23 mouse cellular contexts compared by ENCODE assay signal in the genomic region with DNA sequence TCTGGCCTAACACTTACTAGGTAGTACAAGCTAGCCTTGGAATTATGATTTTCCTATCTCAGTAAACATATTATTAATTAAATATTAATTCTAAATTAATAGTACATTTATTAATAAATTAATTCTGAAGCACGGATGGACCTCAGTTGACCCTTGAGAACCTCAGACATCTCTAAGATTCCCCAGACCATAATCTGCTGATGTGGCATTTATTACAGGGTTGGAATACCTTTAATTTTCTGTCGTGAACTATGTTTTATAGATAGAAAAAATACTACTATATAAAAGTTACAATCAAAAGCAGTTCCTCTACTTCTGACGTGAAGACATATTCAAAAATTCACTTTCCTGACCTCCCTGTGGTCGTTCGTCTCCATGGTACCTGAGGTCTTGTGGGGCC. TPM values are rescaled to one million over a fixed set of nuclear protein-coding genes. Genes with fewer than 3 reads are reported as not detected.
DNase-seq lines count a peak whose midpoint lies in the region; ATAC-seq and TF ChIP-seq lines count a peak whose summit lies in the region.
"Had no signal": no experiment of that assay in that cellular context is flagged by ENCODE, and none has a peak within 500 bp of the region (broad histone marks: within the 10 kb centered on the region; RNA-seq: fewer than 3 reads in every experiment).

No protein-coding gene starts in this region.

- ATAC-seq in hindbrain, embryonic 13.5 days (ENCODE audit: low FRiP score), result no peak
- ATAC-seq: activated CD4-positive, CD25-positive, alpha-beta regulatory T cell, adult 4 months; CD4-positive, CD25-positive, alpha-beta regulatory T cell, adult 4 months; Patski had no signal

- no peak overlapping the region for H3K4me2 ChIP-seq in CH12.LX (ENCODE audit: insufficient read depth, low read depth, poor library complexity, severe bottlenecking)
- H3K4me2 ChIP-seq in hindbrain, embryonic 13.5 days, result no peak overlapping the region

- no peak overlapping the region for H3K9ac ChIP-seq in CH12.LX (ENCODE audit: insufficient read depth, low read depth)
- H3K9ac ChIP-seq in ES-E14 (ENCODE audit: insufficient read depth, low read depth, low read length, poor library complexity, severe bottlenecking), result no peak overlapping the region
- no peak overlapping the region for H3K9ac ChIP-seq in MEL (ENCODE audit: control insufficient read depth, low read depth, low read length, poor library complexity, severe bottlenecking)
- no peak overlapping the region for H3K9ac ChIP-seq in hindbrain, embryonic 13.5 days

- H3K4me1 ChIP-seq in CH12.LX (ENCODE audit: control insufficient read depth in 1 of 2, insufficient read depth in 2 of 2) (0 out of 4 replicates have a peak, but pooled peaks cover 0 to 2% of the 10 kb centered on the region in 2 experiments), ES-E14 (ENCODE audit: control insufficient read depth in 2 of 2, insufficient read depth in 2 of 2, low read length in 2 of 2, poor library complexity in 1 of 2) (no peaks in the 10 kb centered on the region), MEL (ENCODE audit: control insufficient read depth in 1 of 2, insufficient read depth in 2 of 2, low read length in 2 of 2) (no peaks in the 10 kb centered on the region)
- H3K4me1 ChIP-seq in hindbrain, embryonic 13.5 days (replicated peaks), result peaks cover 9% of the 10 kb centered on the region

- dilution Hi-C loops in CH12.LX (cut with MboI; ENCODE audit: extremely low pct_ligation_motif_present, extremely low pct_unique_long_range_greater_than_20kb, low sequenced_read_pairs), result no loop called here

- WGBS in hindbrain, embryonic 13.5 days, result 85% methylated on average over 5 of the region's 5 CpGs

- no peak for TF ChIP-seq POLR2A in CH12.LX (IDR thresholded peaks at IDR 0.05; ENCODE audit: low read depth, low read length)
- TF ChIP-seq POLR2A in MEL (IDR thresholded peaks at IDR 0.05; ENCODE audit: control insufficient read depth in 1 of 2, insufficient read depth in 1 of 2, low read depth in 1 of 2, low read length in 2 of 2, poor library complexity in 1 of 2), result no peak

- TF ChIP-seq RAD21 in CH12.LX (IDR thresholded peaks at IDR 0.05; ENCODE audit: low read depth, low read length) (no peak), MEL (IDR thresholded peaks at IDR 0.05; ENCODE audit: low read depth, low read length) (no peak)

- H3K4me3 ChIP-seq in CH12.LX (replicated peaks in 1 of 3; ENCODE audit: low read depth in 2 of 3, low read length in 2 of 3, poor library complexity in 1 of 3) (no peak overlapping the region), ES-E14 (ENCODE audit: insufficient read depth in 1 of 2, low read depth in 1 of 2, low read length in 2 of 2, poor library complexity in 1 of 2, severe bottlenecking in 1 of 2) (no peak overlapping the region), MEL (ENCODE audit: control insufficient read depth in 1 of 2, insufficient read depth in 1 of 2, low read depth in 2 of 2, low read length in 2 of 2) (no peak overlapping the region)
- no peak overlapping the region for H3K4me3 ChIP-seq in hindbrain, embryonic 13.5 days

- H3K9me3 ChIP-seq in CH12.LX (replicated peaks; ENCODE audit: low read length), result no peaks in the 10 kb centered on the region
- no peaks in the 10 kb centered on the region for H3K9me3 ChIP-seq in ES-E14 (ENCODE audit: control insufficient read depth, insufficient read depth, low read depth, low read length)
- H3K9me3 ChIP-seq in MEL (replicated peaks; ENCODE audit: insufficient read depth, low read length), result no peaks in the 10 kb centered on the region
- H3K9me3 ChIP-seq in hindbrain, embryonic 13.5 days, result no peaks in the 10 kb centered on the region

- no peak overlapping the region for H3K27ac ChIP-seq in CH12.LX (ENCODE audit: insufficient read depth, low read depth)
- no peak overlapping the region for H3K27ac ChIP-seq in ES-E14 (ENCODE audit: insufficient read depth, low read depth, low read length, poor library complexity, severe bottlenecking)
- no peak overlapping the region for H3K27ac ChIP-seq in MEL (ENCODE audit: control insufficient read depth, low read depth, low read length)
- H3K27ac ChIP-seq in hindbrain, embryonic 13.5 days, result no peak overlapping the region

- no peak for TF ChIP-seq EP300 in CH12.LX (IDR thresholded peaks at IDR 0.05; ENCODE audit: low read length)
- TF ChIP-seq EP300 in MEL (IDR thresholded peaks at IDR 0.05; ENCODE audit: low read depth in 1 of 2, low read length in 2 of 2), result no peak

- H3K79me2 ChIP-seq in CH12.LX (replicated peaks; ENCODE audit: control insufficient read depth, extremely low read depth, insufficient read depth, poor library complexity, severe bottlenecking) (no peaks in the 10 kb centered on the region), MEL (ENCODE audit: control insufficient read depth, insufficient read depth, low read length, poor library complexity) (no peaks in the 10 kb centered on the region)

- TF ChIP-seq CTCF in CH12.LX (conservative IDR thresholded peaks at IDR 0.05 in 1 of 2, IDR thresholded peaks at IDR 0.05 in 1 of 2; ENCODE audit: low read depth in 2 of 2, low read length in 2 of 2), result no peak
- TF ChIP-seq CTCF in MEL (IDR thresholded peaks at IDR 0.05 in 2 of 3, conservative IDR thresholded peaks at IDR 0.05 in 1 of 3; ENCODE audit: control insufficient read depth in 1 of 3, insufficient read depth in 1 of 3, low read depth in 2 of 3, low read length in 3 of 3, poor library complexity in 1 of 3, severe bottlenecking in 1 of 3), result no peak

- no peaks in the 10 kb centered on the region for H3K36me3 ChIP-seq in CH12.LX (replicated peaks in 1 of 2; ENCODE audit: control insufficient read depth in 1 of 2, insufficient read depth in 1 of 2, low read length in 1 of 2)
- H3K36me3 ChIP-seq in ES-E14 (ENCODE audit: control insufficient read depth, insufficient read depth, low read length, poor library complexity, severe bottlenecking), result no peaks in the 10 kb centered on the region
- no peaks in the 10 kb centered on the region for H3K36me3 ChIP-seq in MEL (ENCODE audit: control insufficient read depth in 1 of 2, insufficient read depth in 2 of 2, low read length in 2 of 2)
- H3K36me3 ChIP-seq in hindbrain, embryonic 13.5 days, result no peaks in the 10 kb centered on the region
- H3K36me3 ChIP-seq: G1E had no signal

- DNase-seq in CH12.LX (ENCODE audit: extremely low read depth), result no peak
- no peak for DNase-seq in ES-E14 (ENCODE audit: low read depth, low spot score)
- DNase-seq in MEL (ENCODE audit: low read depth, low spot score), result no peak
- DNase-seq in gastrocnemius, adult 8-10 months (ENCODE audit: low spot score in 2 of 2), result no peak
- DNase-seq in embryo, embryonic 10.5 days (ENCODE audit: low spot score), result no peak
- DNase-seq: adrenal gland, adult 2 months; adrenal gland, adult 8-10 months; adrenal gland, postnatal 10 days; adrenal gland, postnatal 14 days; adrenal gland, postnatal 25 days; adrenal gland, postnatal 36 days; B cell, adult 2 months; cerebellum, adult 11 months; cerebellum, adult 11-12 months; cerebellum, adult 18-20 months; cerebellum, adult 2 months; cerebellum, adult 8-10 months; cerebellum, adult 9-10 months had no signal

- H3K27me3 ChIP-seq in CH12.LX (replicated peaks) (no peaks in the 10 kb centered on the region), MEL (ENCODE audit: control insufficient read depth in 1 of 2, insufficient read depth in 2 of 2, low read length in 2 of 2) (no peaks in the 10 kb centered on the region)
- no peaks in the 10 kb centered on the region for H3K27me3 ChIP-seq in hindbrain, embryonic 13.5 days
- H3K27me3 ChIP-seq: Patski had no signal

- in situ Hi-C loops in CH12.LX (cut with MboI; ENCODE audit: low pct_ligation_motif_present, low pct_unique_long_range_greater_than_20kb, low sequenced_read_pairs) (no loop called here), ES-E14 (cut with MboI; ENCODE audit: low sequenced_read_pairs in 2 of 2, unreplicated experiment in 2 of 2) (no loop called here)

TF ChIP-seq in CH12.LX, 34 proteins besides CTCF, POLR2A, EP300 and RAD21:
- TF ChIP-seq JUND (conservative IDR thresholded peaks at IDR 0.05; ENCODE audit: low read depth, low read length), result no peak
- 0 out of 2 replicates have a peak, but pooled peaks have one; percentile 52 for TF ChIP-seq MAFK (IDR thresholded peaks at IDR 0.05; ENCODE audit: insufficient replicate concordance, low read length)

TF ChIP-seq in ES-E14, 5 proteins besides CTCF, POLR2A, EP300 and RAD21:
- TF ChIP-seq ZC3H11A (IDR thresholded peaks at IDR 0.05; ENCODE audit: borderline replicate concordance, low read depth, low read length) (no peak), ZNF384 (IDR thresholded peaks at IDR 0.05; ENCODE audit: low read depth, low read length) (no peak), HCFC1 (IDR thresholded peaks at IDR 0.05; ENCODE audit: borderline replicate concordance, insufficient read depth, low read length) (no peak), MAFK (IDR thresholded peaks at IDR 0.05; ENCODE audit: insufficient read depth, low read depth, low read length) (peak; percentile 70), CHD2 (IDR thresholded peaks at IDR 0.05; ENCODE audit: low read depth, low read length) (no peak)

TF ChIP-seq in MEL, 35 proteins besides CTCF, POLR2A, EP300 and RAD21:
- no peak for TF ChIP-seq RCOR1 (IDR thresholded peaks at IDR 0.05; ENCODE audit: low read depth, low read length)
- TF ChIP-seq MAFK (IDR thresholded peaks at IDR 0.05; ENCODE audit: borderline replicate concordance, low read depth, low read length), result 0 out of 2 replicates have a peak, but pooled peaks have one; percentile 13

RNA-seq across cellular contexts. Expression of a gene that starts 19.8 kb away (rescaled TPM):
- total RNA-seq in CH12.LX (2012; rRNA removed), result 1.3 and 1.7 TPM in 2 replicates
- total RNA-seq in CH12.LX (2014; rRNA removed), result 1.1 and 1.3 TPM in 2 replicates
- polyA plus RNA-seq in CH12.LX (2012; ENCODE audit: insufficient read length, low read depth), result 1.2 and 2.2 TPM in 2 replicates
- 4.5 and 6.1 TPM in 2 replicates for total RNA-seq in ES-E14 (2012; rRNA removed)
- total RNA-seq in MEL (2012; rRNA removed), result 6.9 and 12.5 TPM in 2 replicates
- 10 to 100 TPM in 1 of 2 experiments, not detected in 1; 14.9 TPM for polyA plus RNA-seq in MEL (2012; ENCODE audit: insufficient read depth in 1 of 2, insufficient read length in 2 of 2, low read depth in 1 of 2, low replicate concordance in 2 of 2, missing spikeins in 1 of 2)
- 1 to 10 TPM; 1.2 to 3.1 (median 1.2) TPM for total RNA-seq in gastrocnemius, adult 8-10 months (2022)
- polyA plus RNA-seq in hindbrain, embryonic 13.5 days (2015; fragmentation: Nextera tagmentation; extraction: Ambion mirVana), result 20.3 and 20.6 TPM in 2 replicates
- polyA plus RNA-seq: G1E had no signal
